Mouse (Mus musculus) neutrophil, adult 5-6 weeks (primary cell): ENCODE measurements around the gene Dnajc24. TPM values are rescaled to one million over a fixed set of nuclear protein-coding genes. Genes with fewer than 3 reads are reported as not detected.

Source experiments
- ATAC-seq: fragments of 151-379, 151-347 bp; 2 replicates; pipeline ENCODE4 v1.8.0; 2017; ENCODE audit warnings: mild to moderate bottlenecking, moderate TSS enrichment; ENCODE audit not compliant: insufficient number of reproducible peaks, poor library complexity, low FRiP score, severe bottlenecking; ENCODE audit errors: extremely low read depth
- total RNA-seq: library from RNA; stranded (forward); fragments of 200-1000 nt; gene quantifications from 2 replicates; pipeline ENCODE4 v1.2.3, GENCODE M21; 2017

Gene Dnajc24
- 6.6 and 20.5 TPM in 2 replicates for total RNA-seq

DNA sequence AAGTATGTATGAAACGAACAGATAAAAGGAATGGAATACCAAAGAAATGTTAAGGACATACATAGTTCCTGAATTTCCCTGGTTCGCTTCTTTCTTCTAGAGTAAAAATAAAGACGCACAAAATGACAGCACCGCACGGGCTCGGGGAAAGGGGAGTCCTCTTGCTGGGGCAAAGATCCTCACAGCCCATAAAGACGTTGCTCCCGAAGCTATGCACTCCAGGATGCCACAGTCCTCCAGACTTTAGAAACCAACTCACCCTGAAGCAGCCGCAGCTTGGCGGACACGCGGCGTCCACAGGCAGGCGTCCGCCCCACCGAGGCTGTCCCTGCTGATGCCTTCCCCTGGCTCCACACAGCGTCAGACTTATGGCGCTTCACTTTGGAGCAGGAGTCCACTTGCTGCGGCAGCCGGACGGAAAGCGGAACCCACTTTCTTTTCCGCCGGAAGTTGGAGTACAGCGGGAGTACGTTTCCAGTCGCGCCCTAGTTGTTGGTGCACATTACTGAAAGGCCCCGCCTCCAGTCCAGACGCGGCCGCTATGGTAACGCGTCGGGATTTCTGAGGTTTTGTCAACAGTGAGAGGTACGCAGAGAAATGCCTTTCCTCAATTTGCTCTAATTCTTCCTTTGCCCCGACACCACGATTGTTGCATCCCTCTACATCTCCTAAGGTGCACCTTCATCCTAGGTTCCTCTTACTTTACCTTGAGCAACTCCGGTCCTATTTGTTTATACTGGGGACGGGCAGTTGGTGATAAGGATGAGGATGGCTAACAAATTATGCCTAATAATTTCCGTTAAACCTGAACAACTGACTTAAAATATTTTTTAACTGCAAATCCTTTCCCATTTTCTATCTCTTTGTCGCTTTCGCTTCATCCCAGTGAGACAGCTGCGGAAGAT is at the start of gene Dnajc24:
Dnajc24 (minus strand) TSS at position 715 of the 905 bp plus-strand sequence.
- ATAC-seq, result peak; percentile 99

DNA sequence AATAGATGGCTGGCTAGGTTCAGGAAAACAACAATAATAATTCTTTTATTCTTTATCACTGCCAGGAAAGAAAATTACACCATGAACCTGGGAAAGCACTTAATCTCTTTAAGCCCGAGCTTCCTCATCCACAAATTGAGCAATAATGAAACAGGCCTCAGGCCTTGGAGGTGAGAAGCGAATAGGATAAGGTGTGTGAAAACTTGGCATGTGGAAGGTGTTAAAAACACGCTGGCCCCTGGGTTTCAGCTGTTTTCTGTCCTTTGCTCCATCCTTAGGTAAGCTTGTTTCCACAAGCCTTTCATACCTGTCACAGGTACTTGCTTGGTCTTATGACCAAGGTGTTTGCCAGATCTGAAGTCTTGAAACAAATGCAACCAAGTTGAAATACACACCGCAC is 43.3 kb upstream of the Dnajc24 start:
- no peak for ATAC-seq

DNA sequence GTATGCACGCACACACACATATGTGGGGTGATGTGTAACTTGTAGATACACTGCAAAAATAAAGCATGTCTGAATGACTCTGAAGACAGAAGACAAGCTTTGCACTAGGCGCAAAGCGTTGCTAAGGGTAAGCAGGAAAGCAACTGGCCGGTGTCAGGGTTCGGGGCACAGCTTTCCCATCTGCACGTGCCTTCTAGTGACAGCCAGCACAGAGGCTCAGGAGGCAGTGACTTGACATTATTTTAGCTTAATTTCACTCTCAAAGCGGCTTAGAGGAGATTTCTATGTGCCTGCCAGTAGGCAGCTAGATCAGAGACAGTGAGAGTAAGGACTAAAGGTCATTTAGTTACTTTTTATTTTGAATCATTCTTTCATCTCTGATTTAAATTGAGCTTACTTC is 39.1 kb upstream of the Dnajc24 start:
- ATAC-seq, result no peak

- no peak for ATAC-seq
Measured at GRCm38 (mm10) chr2:106041961-106042360, 38.6 kb upstream of the Dnajc24 start.

GRCm38 (mm10) chr2:106038286-106038685 is 34.9 kb upstream of the Dnajc24 start:
- no peak for ATAC-seq

DNA sequence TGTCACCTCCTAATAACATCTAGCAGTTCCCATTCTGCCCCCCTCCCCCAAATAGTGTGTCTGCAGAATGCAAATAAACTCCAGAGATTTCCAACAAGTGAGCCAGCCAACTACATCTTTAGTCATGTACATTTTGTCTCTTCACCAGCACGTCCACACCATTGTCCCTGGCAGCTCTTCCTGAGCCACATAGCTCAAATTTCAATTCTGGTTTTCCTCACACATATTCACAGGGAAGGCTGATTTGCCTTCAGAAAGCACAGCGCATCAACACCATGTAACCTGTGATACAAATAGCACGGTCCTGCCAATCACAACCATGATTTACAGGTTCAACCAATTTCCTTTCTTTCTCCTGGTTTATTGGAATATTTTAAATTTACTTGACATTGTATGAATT is 21.5 kb upstream of the Dnajc24 start:
- no peak for ATAC-seq

GRCm38 (mm10) chr2:106008415-106008814 is 5.1 kb upstream of the Dnajc24 start:
- ATAC-seq, result no peak

DNA sequence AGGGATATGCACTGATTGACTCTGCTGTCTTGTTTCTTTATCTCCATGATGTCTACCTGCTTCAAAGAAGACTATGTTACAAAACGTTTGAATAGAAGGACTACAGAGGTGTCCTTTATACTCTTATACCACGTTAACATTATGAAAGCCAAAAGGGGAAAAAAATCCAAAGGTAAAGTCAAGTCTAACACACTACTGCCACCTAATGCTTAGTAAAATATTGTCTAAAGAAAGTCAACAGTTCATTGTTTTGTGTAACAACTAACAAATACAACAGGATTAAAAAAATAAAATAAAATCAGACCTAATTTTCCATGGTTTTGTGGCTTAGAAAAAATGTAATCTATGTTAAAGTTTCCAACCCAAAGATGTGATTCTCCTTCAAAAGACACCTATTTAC is 15.3 kb downstream of the Dnajc24 start:
- no peak for ATAC-seq

- ATAC-seq, result no peak
Measured at GRCm38 (mm10) chr2:105987131-105987530, 16.2 kb downstream of the Dnajc24 start.

- no peak for ATAC-seq
Measured at GRCm38 (mm10) chr2:105985206-105985605, 18.1 kb downstream of the Dnajc24 start.

DNA sequence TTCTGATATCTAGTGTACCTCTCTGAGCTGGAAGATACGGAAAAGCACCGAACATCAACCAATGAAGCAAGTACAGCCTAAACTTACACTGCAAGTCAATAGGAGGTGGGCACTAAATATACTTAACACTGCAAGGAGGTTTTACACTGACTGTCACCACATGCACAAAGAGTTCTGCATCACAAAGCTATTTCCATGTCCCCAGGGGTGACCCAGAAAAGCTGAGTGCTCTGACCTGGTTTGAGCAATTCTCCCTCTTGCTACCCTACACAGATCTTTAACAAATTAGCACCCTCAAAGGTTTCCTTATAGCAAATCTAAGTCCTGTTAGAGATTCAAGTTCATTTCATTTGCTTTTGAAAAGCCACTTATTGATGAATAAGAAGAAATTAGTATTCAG is 25.3 kb downstream of the Dnajc24 start:
- ATAC-seq, result no peak

DNA sequence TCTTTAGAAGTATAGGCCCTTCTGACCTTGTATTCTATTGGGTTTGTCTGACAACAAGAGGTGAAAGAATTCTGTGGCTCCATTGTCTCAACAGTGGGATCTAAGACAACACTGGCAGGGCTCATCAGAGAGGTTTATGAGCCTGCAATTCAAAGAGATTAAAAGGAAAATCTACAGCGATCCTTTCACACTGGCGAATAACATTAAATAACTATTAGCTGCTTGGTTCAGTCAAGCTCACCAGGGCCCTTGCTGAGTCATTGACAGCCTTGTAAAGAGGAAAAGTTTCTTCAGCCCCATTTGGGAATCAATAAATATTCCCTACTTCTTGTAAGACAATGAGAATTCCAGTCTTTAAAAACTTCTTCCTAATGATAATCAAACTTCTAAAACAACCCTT is 29.4 kb downstream of the Dnajc24 start:
- ATAC-seq, result no peak

DNA sequence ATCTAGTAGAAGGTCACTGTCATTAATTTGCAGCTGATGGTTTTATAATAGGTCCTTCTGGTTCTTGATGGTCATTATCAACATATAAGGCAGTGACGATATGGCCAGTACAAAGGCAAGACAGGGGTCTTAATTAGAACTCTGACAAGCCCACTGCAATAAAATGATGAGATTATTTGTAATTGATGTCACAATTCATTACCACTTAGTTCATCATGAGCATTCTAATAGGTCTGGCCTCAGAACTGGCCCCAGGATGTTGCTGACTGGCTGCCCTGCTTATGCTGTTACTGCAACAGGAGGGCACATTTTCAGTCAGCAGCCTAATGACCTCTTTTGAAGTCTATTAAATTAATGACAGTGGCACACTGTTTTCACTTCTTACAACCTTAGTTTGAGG is 39.9 kb downstream of the Dnajc24 start:
- no peak for ATAC-seq

DNA sequence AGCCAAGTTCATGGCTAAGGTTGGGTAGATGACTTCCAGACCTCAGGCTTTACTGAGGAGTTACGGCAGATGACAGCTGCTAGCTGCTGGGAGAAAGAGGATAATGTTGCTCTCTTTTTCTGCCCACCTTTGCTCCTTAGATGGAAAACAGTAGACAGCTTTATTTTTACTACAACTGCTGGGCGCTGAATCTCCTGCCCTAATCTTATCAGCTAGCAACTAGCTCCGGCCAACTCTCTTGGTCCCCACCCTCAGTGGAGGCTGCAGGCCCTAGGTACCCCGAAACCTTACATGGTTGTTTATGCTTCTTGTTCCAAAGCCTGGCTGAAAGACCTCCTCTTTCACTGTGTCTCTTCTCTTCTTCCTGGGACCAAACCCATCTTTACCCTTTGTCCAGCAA is 49.5 kb downstream of the Dnajc24 start:
- ATAC-seq, result no peak

DNA sequence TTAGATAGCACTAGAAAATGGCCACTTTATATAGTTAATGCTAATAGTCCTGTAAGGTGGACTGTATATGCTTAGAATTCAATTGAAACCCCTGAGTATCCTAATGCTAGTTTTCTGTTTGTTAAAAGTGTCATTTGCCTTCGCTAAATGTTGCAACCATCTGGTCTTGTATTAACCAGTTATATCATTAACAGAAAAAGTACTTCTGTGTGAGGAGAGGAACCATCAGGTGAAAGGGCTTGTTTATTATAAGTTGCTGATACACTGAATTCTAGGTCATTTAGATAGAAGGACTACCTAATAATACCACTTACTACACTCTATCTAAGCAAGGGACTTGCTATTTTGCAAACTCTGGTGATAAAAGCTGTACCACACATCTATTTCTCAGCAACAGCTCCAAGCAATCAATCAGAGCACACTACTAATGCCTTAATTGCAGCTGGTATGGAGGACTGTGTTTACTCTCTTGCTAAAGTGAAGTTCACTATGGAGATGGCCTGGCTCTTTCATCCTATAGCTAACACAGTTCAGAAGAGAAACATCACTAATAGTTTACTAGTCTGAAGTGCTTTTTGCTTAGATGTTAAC is 51.9 kb downstream of the Dnajc24 start:
- ATAC-seq, result no peak

GRCm38 (mm10) chr2:105950131-105950530 is 53.2 kb downstream of the Dnajc24 start:
- ATAC-seq, result no peak

- no peak for ATAC-seq
Measured at GRCm38 (mm10) chr2:105917623-105918346, 85.6 kb downstream of the Dnajc24 start.
